Mouse (Mus musculus): ENCODE data around the gene Ercc6l2.

Gene Ercc6l2

GRCm38 (mm10) chr13:63814746-63815681, at the start of gene Ercc6l2:
TSS of gene Ercc6l2 (plus strand) at chr13:63815240.
- in situ Hi-C loops (cut with MboI; ENCODE audit: unreplicated experiment in 2 of 2): loop anchor here (5.0 to 25.0 kb wide), 7 partner anchors 113 to 1350 kb away; partner anchors contain the start of genes Gm49359 (in 1 of the 2) and Zfp367 (in 1 of the 2)

DNA sequence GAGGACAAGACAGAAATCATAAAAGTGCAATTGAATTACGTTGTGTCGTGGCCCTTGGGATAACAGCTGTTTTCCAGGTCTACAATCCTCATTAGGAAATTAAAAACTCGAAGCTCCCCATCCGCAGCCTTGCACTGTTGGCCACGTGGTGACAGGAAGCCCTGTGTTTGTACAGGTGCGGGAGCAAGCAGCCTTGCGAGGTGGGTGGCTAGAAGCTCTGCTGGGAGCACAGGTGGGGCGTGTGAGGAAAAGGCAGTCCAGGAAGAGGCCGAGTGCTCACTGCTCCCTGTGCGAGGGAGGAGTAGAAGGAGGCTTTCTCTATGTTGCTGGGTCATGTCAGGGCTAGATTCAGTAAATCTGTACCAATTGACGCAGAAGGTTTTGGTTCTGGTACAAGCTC, 49.0 kb upstream of the Ercc6l2 start:
- in situ Hi-C loops (cut with MboI; ENCODE audit: unreplicated experiment in 2 of 2): no loop called here

GRCm38 (mm10) chr13:63771009-63771408, 44.0 kb upstream of the Ercc6l2 start:
- in situ Hi-C loops (cut with MboI; ENCODE audit: unreplicated experiment in 2 of 2): no loop called here

- in situ Hi-C loops (cut with MboI; ENCODE audit: unreplicated experiment in 2 of 2): no loop called here
These were observed 36.1 kb upstream of the Ercc6l2 start for GRCm38 (mm10) chr13:63778925-63779324.

GRCm38 (mm10) chr13:63779376-63780291, 35.4 kb upstream of the Ercc6l2 start:
- in situ Hi-C loops (cut with MboI; ENCODE audit: unreplicated experiment in 2 of 2): no loop called here

- in situ Hi-C loops (cut with MboI; ENCODE audit: unreplicated experiment in 2 of 2): loop anchor here in 1 of 2 experiments (10.0 kb wide), 1 partner anchor 242 kb away; no protein-coding TSS in a partner anchor
These were observed 22.7 kb upstream of the Ercc6l2 start for GRCm38 (mm10) chr13:63792234-63792831.

DNA sequence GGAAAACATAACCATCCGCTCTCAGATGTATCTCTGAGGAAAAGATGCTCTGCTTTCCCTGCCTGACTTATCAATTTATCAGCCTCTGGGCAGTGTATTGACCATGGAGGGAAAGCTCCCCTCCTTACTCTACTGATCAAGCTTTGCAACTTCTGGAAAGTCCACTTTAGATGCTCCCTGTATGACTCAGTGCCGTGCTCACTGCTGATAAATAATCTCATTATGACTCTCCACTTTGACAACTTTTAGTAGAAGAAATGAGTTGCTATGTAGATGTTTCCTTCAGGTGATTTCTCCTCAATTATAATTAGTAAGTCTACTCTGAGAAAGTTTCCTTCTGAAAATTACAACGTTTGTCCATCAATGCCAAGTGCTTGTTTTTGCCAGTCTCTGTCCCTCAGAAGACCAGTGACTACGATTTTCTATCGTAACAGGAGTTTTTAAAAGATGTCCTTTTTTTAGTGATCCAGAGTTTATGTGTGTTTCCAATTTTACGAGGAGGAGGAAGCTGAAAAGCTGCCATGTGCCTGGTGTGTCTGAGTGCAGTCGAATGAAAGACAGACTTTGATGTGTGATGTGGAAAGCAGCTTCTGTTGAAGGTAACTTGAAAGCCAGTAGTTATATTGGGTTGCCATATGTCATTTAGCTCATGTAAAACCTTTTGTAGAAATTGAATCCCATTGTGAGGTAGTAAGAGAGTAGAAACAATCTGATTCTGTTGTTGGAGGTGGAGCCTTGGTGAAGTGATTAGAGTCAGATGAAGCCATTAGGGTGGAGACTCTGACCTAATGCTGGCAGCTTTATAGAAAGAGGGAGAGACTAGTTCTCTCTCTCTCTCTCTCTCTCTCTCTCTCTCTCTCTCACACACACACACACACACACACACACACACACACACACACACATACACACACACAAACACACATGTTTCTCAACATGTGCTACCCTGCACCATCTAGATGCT, 21.4 kb upstream of the Ercc6l2 start:
- in situ Hi-C loops (cut with MboI; ENCODE audit: unreplicated experiment in 2 of 2): loop anchor here in 1 of 2 experiments (10.0 kb wide), 1 partner anchor 241 kb away; no protein-coding TSS in a partner anchor

- in situ Hi-C loops (cut with MboI; ENCODE audit: unreplicated experiment in 2 of 2): loop anchor here in 1 of 2 experiments (10.0 kb wide), 1 partner anchor 236 kb away; no protein-coding TSS in a partner anchor
These were observed 16.4 kb upstream of the Ercc6l2 start for GRCm38 (mm10) chr13:63798677-63799076.

- in situ Hi-C loops (cut with MboI; ENCODE audit: unreplicated experiment in 2 of 2): loop anchor here (10.0 to 25.0 kb wide), 3 partner anchors 95 to 888 kb away; no protein-coding TSS in a partner anchor
These were observed 15.1 kb upstream of the Ercc6l2 start for GRCm38 (mm10) chr13:63799940-63800339.

GRCm38 (mm10) chr13:63801289-63801688, 13.8 kb upstream of the Ercc6l2 start:
- in situ Hi-C loops (cut with MboI; ENCODE audit: unreplicated experiment in 2 of 2): loop anchor here (10.0 to 25.0 kb wide), 2 partner anchors 96 to 889 kb away; no protein-coding TSS in a partner anchor

DNA sequence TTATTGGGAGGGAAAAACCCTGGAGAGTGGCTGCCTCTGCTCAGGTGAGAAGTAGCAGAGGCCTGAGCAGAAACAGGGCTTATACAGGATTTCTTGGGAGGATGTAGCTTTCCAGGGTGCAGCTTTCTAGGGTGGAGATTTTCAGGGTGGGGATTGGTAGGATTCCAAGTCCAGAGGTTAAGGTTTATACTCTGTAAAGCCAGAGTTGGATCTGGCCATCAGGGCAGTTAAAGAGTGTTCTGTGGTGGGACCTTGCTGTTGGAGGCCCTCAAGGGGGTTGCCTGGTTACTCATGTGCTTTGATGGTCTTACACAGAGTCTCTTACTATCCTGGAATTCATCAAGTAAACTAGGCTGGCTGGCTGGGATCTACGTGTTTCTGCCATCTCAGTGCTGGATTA, 7.8 kb upstream of the Ercc6l2 start:
- in situ Hi-C loops (cut with MboI; ENCODE audit: unreplicated experiment in 2 of 2): loop anchor here (10.0 to 25.0 kb wide), 2 partner anchors 102 to 895 kb away; no protein-coding TSS in a partner anchor

GRCm38 (mm10) chr13:63807979-63808378, 7.1 kb upstream of the Ercc6l2 start:
- in situ Hi-C loops (cut with MboI; ENCODE audit: unreplicated experiment in 2 of 2): loop anchor here (10.0 to 25.0 kb wide), 2 partner anchors 103 to 896 kb away; no protein-coding TSS in a partner anchor

- in situ Hi-C loops (cut with MboI; ENCODE audit: unreplicated experiment in 2 of 2): loop anchor here (5.0 to 25.0 kb wide), 7 partner anchors 109 to 1347 kb away; partner anchors contain the start of genes Gm49359 (in 1 of the 2) and Zfp367 (in 1 of the 2)
These were observed 3.6 kb upstream of the Ercc6l2 start for GRCm38 (mm10) chr13:63811477-63811876.

DNA sequence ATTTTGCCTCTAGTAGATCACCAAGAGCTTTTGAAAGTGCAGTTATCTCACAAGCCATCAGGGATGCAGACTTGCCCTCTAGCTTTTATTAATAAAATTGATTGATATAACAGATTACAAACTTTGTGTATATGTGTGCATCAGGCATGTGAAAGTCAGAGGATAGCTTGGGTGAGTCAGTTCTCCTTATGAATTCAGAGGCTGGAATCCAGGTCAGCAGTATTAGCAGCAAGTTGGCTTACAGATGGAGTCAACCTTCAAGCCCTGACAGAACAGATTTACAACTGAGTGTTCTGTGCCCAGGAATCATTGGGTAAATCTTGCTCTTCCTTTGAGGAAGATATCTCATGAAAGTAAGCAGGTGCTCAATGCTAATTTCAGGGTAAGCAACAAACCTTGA, 891 bp downstream of the Ercc6l2 start:
- in situ Hi-C loops (cut with MboI; ENCODE audit: unreplicated experiment in 2 of 2): loop anchor here (10.0 to 25.0 kb wide), 6 partner anchors 251 to 1351 kb away; partner anchors contain the start of genes Gm49359 (in 1 of the 2) and Zfp367 (in 1 of the 2)

DNA sequence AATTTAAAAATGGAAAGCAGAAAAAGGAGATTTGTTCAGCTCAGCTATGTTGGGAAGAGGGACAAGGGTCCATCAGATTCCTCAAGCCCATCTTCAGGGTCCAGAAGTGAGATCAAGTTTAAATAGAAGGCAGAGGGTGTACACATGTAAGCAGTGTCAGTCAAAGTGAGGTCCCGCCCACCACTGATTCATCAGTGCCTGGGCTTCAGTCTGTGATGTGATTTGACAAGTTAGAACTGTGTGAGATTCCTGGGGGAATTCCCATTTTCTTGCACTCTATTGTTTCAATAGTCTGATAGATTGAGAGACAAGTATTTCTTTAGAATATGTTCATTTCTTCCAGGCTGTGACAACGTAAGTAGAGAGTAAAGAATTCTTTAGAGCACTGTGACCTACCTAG, 30.7 kb downstream of the Ercc6l2 start:
- in situ Hi-C loops (cut with MboI; ENCODE audit: unreplicated experiment in 2 of 2): no loop called here

GRCm38 (mm10) chr13:63850308-63851011, 35.4 kb downstream of the Ercc6l2 start:
- in situ Hi-C loops (cut with MboI; ENCODE audit: unreplicated experiment in 2 of 2): no loop called here

DNA sequence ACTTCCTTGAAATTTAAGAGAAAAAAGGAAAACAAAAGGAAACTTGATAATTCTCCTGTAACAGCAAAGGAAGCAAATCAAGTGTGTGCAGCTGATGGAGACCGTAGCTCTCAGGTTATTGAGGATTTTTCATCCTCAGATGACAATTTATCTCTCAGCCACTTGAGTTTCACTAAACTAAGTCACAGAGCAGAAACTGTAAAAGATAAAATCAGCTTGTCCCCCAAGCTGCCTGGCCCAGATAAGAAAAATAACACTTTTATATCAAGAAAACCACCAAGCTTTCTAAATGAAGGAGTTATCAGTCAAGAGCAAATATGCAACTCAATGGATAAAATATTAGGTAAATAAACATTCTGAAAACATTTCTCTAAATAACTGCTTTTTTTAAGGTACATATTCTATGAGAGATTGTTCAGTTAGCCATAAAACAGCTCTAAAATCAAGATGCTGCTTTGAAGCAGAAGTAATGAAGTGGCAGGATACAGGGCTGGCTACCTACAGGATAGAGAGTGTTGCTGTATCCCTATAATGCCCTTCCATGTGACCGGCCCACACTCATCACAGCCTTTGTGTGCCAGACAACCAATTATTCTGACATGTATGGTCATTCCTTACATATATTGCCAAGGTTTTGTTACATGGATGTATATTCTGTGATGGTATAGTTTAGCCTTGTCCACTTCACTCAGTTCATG, 57.7 kb downstream of the Ercc6l2 start:
- in situ Hi-C loops (cut with MboI; ENCODE audit: unreplicated experiment in 2 of 2): no loop called here
